Mouse (Mus musculus) embryonic facial prominence, embryonic 15.5 days (tissue): ENCODE results near the gene Mob2. TPM values are rescaled to one million over a fixed set of nuclear protein-coding genes. Genes with fewer than 3 reads are reported as not detected.

Source experiments
- ATAC-seq: fragments of 200-750 bp; cut with Nextera tagmentation; 2 replicates; pipeline ENCODE4 v1.8.0; 2017; ENCODE audit warnings: low read depth, moderate TSS enrichment; ENCODE audit not compliant: insufficient number of reproducible peaks, low FRiP score, low TSS enrichment
- H3K27ac ChIP-seq: fragments of 300-500 bp; sonication (generic); replicated peaks from 2 replicates; pipeline ENCODE4 v1.5.1; 2015; ENCODE audit warnings: mild to moderate bottlenecking, inconsistent platforms
- H3K27me3 ChIP-seq: fragments of 300-500 bp; sonication (generic); 2 replicates; pipeline ENCODE4 v1.6.1; 2015; ENCODE audit warnings: inconsistent platforms
- H3K36me3 ChIP-seq: fragments of 300-500 bp; sonication (generic); 2 replicates; pipeline ENCODE4 v1.6.1; 2015; ENCODE audit warnings: mild to moderate bottlenecking, inconsistent platforms
- H3K4me1 ChIP-seq: fragments of 300-500 bp; sonication (generic); 2 replicates; pipeline ENCODE4 v1.6.1; 2015; ENCODE audit warnings: inconsistent platforms
- H3K4me2 ChIP-seq: fragments of 300-500 bp; sonication (generic); replicated peaks from 2 replicates; pipeline ENCODE4 v1.6.1; 2015; ENCODE audit warnings: mild to moderate bottlenecking, inconsistent platforms
- H3K4me3 ChIP-seq: fragments of 300-500 bp; sonication (generic); replicated peaks from 2 replicates; pipeline ENCODE4 v1.5.1; 2015; ENCODE audit warnings: mild to moderate bottlenecking, inconsistent platforms
- H3K9ac ChIP-seq: fragments of 300-500 bp; sonication (generic); 2 replicates; pipeline ENCODE4 v1.6.1; 2015; ENCODE audit warnings: inconsistent platforms
- H3K9me3 ChIP-seq: fragments of 300-500 bp; sonication (generic); replicated peaks from 2 replicates; pipeline ENCODE4 v1.6.1; 2016; ENCODE audit warnings: inconsistent platforms
- WGBS: fragments of 180-500 bp; shearing (Covaris S2); methylation state at CpG from one replicate; pipeline ENCODE4 v1.1.7; 2015; 5-methylcytosine and 5-hydroxymethylcytosine counted together
- microRNA-seq: library from miRNA; unstranded; fragments of <30 nt; microRNA quantifications from one replicate; pipeline ENCODE4, GENCODE M21; 2016; ENCODE audit warnings: borderline number of aligned reads
- polyA plus RNA-seq: library from polyadenylated mRNA; unstranded; fragments of >200 nt; fragmentation: Nextera tagmentation; extraction: Ambion mirVana; gene quantifications from 2 replicates; pipeline ENCODE4 v1.2.1, GENCODE M21; 2015

Mob2 gene
- polyA plus RNA-seq, 1 experiment from 2014 or later: 79.5 TPM

DNA sequence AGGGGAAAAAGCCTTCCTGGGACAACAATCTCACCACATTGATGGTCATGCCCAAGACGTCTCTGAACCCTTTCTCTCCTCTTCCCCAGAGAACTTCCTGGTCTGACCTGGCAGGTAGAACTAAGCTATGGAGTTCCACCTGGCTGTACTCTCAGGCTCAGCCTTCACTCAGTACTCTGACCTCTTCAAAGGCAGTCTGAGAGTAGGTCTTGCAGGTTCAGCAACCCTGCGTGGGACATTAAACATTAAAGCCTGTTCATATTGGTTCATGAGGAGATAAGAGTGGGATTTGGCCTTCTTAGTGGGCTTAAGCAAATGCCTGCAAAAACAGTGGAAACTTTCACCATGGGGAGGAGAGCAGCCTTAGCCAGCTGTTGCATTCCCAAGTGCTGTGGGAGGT is 94.6 kb downstream of the Mob2 start:
- WGBS: 67% methylated on average over 2 of the region's 2 CpGs
- no peak for ATAC-seq

DNA sequence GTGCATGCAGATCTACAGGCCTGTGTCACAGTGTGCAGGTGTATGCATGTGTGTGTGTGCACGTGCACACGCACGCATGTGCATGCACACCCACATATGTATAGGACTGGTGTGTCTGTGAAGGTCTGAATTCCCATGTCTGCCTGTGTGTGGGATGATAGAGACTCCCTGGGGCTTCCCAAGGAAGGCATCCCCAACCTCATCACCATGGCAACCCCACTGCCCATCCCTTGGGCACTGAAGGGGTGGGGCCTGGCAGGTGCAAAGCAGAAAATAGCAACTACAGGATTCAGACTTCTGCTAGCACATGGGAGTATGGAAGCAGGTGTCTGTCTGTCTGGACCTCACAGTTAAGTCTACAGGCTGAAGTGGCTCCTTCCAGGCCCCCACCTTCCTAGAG is 98.3 kb downstream of the Mob2 start:
- no peak overlapping the region for H3K4me3 ChIP-seq
- no peaks in the 10 kb centered on the region for H3K36me3 ChIP-seq
- ATAC-seq: no peak
- H3K27me3 ChIP-seq: no peaks in the 10 kb centered on the region
- no peak overlapping the region for H3K9ac ChIP-seq
- no peak overlapping the region for H3K27ac ChIP-seq
- H3K4me1 ChIP-seq: no peaks in the 10 kb centered on the region
- WGBS: 92% methylated on average over 3 of the region's 3 CpGs
- H3K4me2 ChIP-seq: no peak overlapping the region
- H3K9me3 ChIP-seq: no peaks in the 10 kb centered on the region

More for the DNA sequence above, 94.6 kb downstream of the Mob2 start:
- H3K36me3 ChIP-seq: no peaks in the 10 kb centered on the region
- no peaks in the 10 kb centered on the region for H3K9me3 ChIP-seq
- H3K4me1 ChIP-seq: no peaks in the 10 kb centered on the region
- 0 out of 2 replicates have a peak, but pooled peaks cover 3% of the 10 kb centered on the region for H3K27me3 ChIP-seq
- H3K4me3 ChIP-seq: no peak overlapping the region
- no peak overlapping the region for H3K4me2 ChIP-seq
- H3K27ac ChIP-seq: no peak overlapping the region
- no peak overlapping the region for H3K9ac ChIP-seq

- ATAC-seq: no peak
- Histone ChIP-seq H3K4me2 (no peak overlapping the region), H3K27ac (no peak overlapping the region), H3K36me3 (no peaks in the 10 kb centered on the region), H3K4me3 (no peak overlapping the region), H3K9me3 (no peaks in the 10 kb centered on the region), H3K4me1 (no peaks in the 10 kb centered on the region), H3K27me3 (no peaks in the 10 kb centered on the region), H3K9ac (no peak overlapping the region)
- 82% methylated on average over 3 of the region's 3 CpGs for WGBS
These were observed 99.4 kb downstream of the Mob2 start for GRCm38 (mm10) chr7:141961491-141961890.

DNA sequence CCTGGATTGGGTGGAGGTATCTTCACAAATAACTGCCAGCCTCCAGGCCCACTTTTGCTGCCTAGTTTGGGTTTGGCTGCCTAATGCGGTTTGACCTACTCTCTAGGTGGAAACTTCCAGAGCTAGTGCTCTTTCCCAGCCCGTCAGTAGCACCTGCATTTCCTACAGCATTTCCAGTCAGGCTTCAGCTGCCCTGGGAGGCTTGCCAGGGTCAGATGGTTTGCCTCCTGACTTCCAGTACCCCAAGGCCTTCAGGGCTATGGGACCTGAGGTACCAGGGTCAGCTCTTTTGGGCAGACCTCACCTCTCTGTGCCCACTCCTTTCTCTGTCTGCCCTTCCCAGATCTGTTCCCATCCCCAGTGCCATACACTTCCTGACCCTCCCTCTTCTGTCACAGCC is 99.9 kb downstream of the Mob2 start:
- Histone ChIP-seq H3K9ac (no peak overlapping the region), H3K4me1 (no peaks in the 10 kb centered on the region), H3K4me3 (no peak overlapping the region), H3K4me2 (no peak overlapping the region), H3K9me3 (no peaks in the 10 kb centered on the region), H3K36me3 (no peaks in the 10 kb centered on the region), H3K27ac (no peak overlapping the region), H3K27me3 (no peaks in the 10 kb centered on the region)
- no peak for ATAC-seq
- 81% methylated on average over 2 of the region's 2 CpGs for WGBS

- no peaks in the 10 kb centered on the region for H3K36me3 ChIP-seq
- H3K27ac ChIP-seq: no peak overlapping the region
- no peak overlapping the region for H3K4me3 ChIP-seq
- H3K4me1 ChIP-seq: no peaks in the 10 kb centered on the region
- 0 out of 2 replicates have a peak, but pooled peaks cover 2% of the 10 kb centered on the region for H3K27me3 ChIP-seq
- 73% methylated on average over 1 of the region's 1 CpGs for WGBS
- H3K4me2 ChIP-seq: no peak overlapping the region
- no peak overlapping the region for H3K9ac ChIP-seq
- H3K9me3 ChIP-seq: no peaks in the 10 kb centered on the region
- no peak for ATAC-seq
These were observed 101.7 kb downstream of the Mob2 start for GRCm38 (mm10) chr7:141959133-141959532.

Small RNA genes within 50 kb of the gene (microRNA-seq; reads per million reads assigned to microRNA genes)
- not detected for gene Mir3104

Other genes starting within 250 kb of the Mob2 start
- 0.08 and 0.21 TPM in 2 replicates for gene Muc5b, start 222.0 kb downstream of the Mob2 start, polyA plus RNA-seq
- gene Tollip, start 142.6 kb downstream of the Mob2 start, polyA plus RNA-seq: 50.4 and 56.0 TPM in 2 replicates
- 1.2 and 1.7 TPM in 2 replicates for gene Brsk2, start 111.3 kb downstream of the Mob2 start, polyA plus RNA-seq
- gene Dusp8, start 34.8 kb upstream of the Mob2 start, polyA plus RNA-seq: 6.5 and 7.7 TPM in 2 replicates
- gene Gm45618, start 59.7 kb upstream of the Mob2 start, polyA plus RNA-seq: 0.79 and 1.7 TPM in 2 replicates
- gene Gm39115, start 75.0 kb upstream of the Mob2 start, polyA plus RNA-seq: not detected in 2 replicates
- gene Gm45337, start 83.5 kb upstream of the Mob2 start, polyA plus RNA-seq: 1.0 and 1.1 TPM in 2 replicates
- 0.77 and 0.79 TPM in 2 replicates for gene Gm29735, start 96.0 kb upstream of the Mob2 start, polyA plus RNA-seq
- gene Gm4553, start 104.7 kb upstream of the Mob2 start, polyA plus RNA-seq: 1.4 and 1.7 TPM in 2 replicates
- 0.75 and 1.2 TPM in 2 replicates for gene Krtap5-2, start 114.9 kb upstream of the Mob2 start, polyA plus RNA-seq
- 0.47 and 0.57 TPM in 2 replicates for gene Gm10153, start 129.3 kb upstream of the Mob2 start, polyA plus RNA-seq
- gene Krtap5-3, start 140.3 kb upstream of the Mob2 start, polyA plus RNA-seq: 0.16 and 0.30 TPM in 2 replicates
- 1.7 and 1.8 TPM in 2 replicates for gene Gm7579, start 150.8 kb upstream of the Mob2 start, polyA plus RNA-seq
- 0.73 and 0.75 TPM in 2 replicates for gene Krtap5-5, start 168.9 kb upstream of the Mob2 start, polyA plus RNA-seq
- 0.40 and 1.0 TPM in 2 replicates for gene Gm40460, start 180.0 kb upstream of the Mob2 start, polyA plus RNA-seq
- not detected in 2 replicates for gene Gm2431, start 197.3 kb upstream of the Mob2 start, polyA plus RNA-seq
- 0.31 TPM in 1 of 2 replicates, not detected in the other for gene Gm4559, start 213.3 kb upstream of the Mob2 start, polyA plus RNA-seq
- gene Krtap5-1, start 236.1 kb upstream of the Mob2 start, polyA plus RNA-seq: 0.56 TPM in 1 of 2 replicates, not detected in the other
- gene Krtap5-4, start 242.5 kb upstream of the Mob2 start, polyA plus RNA-seq: 0.21 and 0.37 TPM in 2 replicates